Comparison of ENCODE assay signal across 16 mouse cellular contexts in the genomic region with DNA sequence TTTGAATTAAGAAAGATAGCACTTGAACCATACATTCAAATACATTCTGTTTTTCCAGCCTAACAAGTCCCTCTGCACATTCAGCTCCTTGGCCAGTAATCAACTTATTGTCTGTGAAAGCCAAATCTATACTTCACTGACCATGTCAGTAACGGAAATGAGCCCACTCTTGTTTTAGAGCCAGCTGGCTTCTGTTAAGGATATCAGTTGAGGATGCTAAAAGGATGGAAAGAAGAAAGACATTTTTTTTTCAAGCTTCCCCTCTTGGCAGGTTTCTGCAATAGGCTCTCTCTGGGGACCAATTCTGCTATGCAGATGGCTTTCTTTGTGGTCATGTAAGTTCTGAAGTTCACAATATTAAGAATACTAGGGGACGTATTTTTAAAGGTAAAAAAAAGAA.
"Had no signal": no experiment of that assay in that cellular context is flagged by ENCODE, and none has a peak within 500 bp of the region (broad histone marks: within the 10 kb centered on the region; RNA-seq: fewer than 3 reads in every experiment).

No protein-coding gene starts in this region.

- H3K27ac ChIP-seq: kidney, embryonic 15.5 days; liver, embryonic 13.5 days; midbrain, embryonic 10.5 days; midbrain, embryonic 15.5 days; neural tube, embryonic 13.5 days had no signal

- H3K4me1 ChIP-seq: kidney, embryonic 15.5 days; liver, embryonic 13.5 days; midbrain, embryonic 10.5 days; midbrain, embryonic 15.5 days; neural tube, embryonic 13.5 days had no signal

- H3K36me3 ChIP-seq: kidney, embryonic 15.5 days; liver, embryonic 13.5 days; midbrain, embryonic 10.5 days; midbrain, embryonic 15.5 days; neural tube, embryonic 13.5 days had no signal

- ATAC-seq: liver, postnatal 0 days; midbrain, embryonic 15.5 days had no signal

- H3K4me3 ChIP-seq: kidney, embryonic 15.5 days; liver, embryonic 13.5 days; midbrain, embryonic 10.5 days; midbrain, embryonic 15.5 days; neural tube, embryonic 13.5 days had no signal

- H3K27me3 ChIP-seq: kidney, embryonic 15.5 days; liver, embryonic 13.5 days; midbrain, embryonic 15.5 days; neural tube, embryonic 13.5 days had no signal

- DNase-seq: kidney, postnatal 36 days; layer of hippocampus, adult 9-11 months; layer of hippocampus, postnatal 36 days; liver; liver, embryonic 13.5 days; liver, postnatal 0 days; lung, postnatal 36 days; retina, postnatal 1 day; right cerebral cortex, postnatal 4 days; spleen, adult 18-20 months; thymus, adult 18-20 months; thymus, postnatal 14 days had no signal

- H3K4me2 ChIP-seq: kidney, embryonic 15.5 days; liver, embryonic 13.5 days; midbrain, embryonic 15.5 days; neural tube, embryonic 13.5 days had no signal

- H3K9ac ChIP-seq: kidney, embryonic 15.5 days; liver, embryonic 13.5 days; liver, postnatal 0 days; midbrain, embryonic 15.5 days; neural tube, embryonic 13.5 days had no signal

- H3K9me3 ChIP-seq: kidney, embryonic 15.5 days; liver, embryonic 13.5 days; midbrain, embryonic 10.5 days; midbrain, embryonic 15.5 days; neural tube, embryonic 13.5 days had no signal
